Mouse (Mus musculus): ENCODE results near the gene Ankrd50. TPM values are rescaled to one million over a fixed set of nuclear protein-coding genes. Genes with fewer than 3 reads are reported as not detected.

Ankrd50 gene
- polyA plus RNA-seq, 1 experiment from 2014 or later, result 16.7 TPM

- Histone ChIP-seq H3K27ac (no peak overlapping the region), H3K4me1 (no peaks in the 10 kb centered on the region), H3K27me3 (ENCODE audit: low read depth, poor library complexity, severe bottlenecking) (no peaks in the 10 kb centered on the region), H3K4me3 (no peak overlapping the region), H3K9me3 (replicated peaks) (no peaks in the 10 kb centered on the region), H3K36me3 (no peaks in the 10 kb centered on the region)
- no peak for DNase-seq (ENCODE audit: low spot score)
- 97% methylated on average over 1 of the region's 1 CpGs for WGBS
These were observed 57.4 kb downstream of the Ankrd50 start for GRCm38 (mm10) chr3:38427200-38427599.

GRCm38 (mm10) chr3:38423966-38424365, 60.7 kb downstream of the Ankrd50 start:
- no peaks in the 10 kb centered on the region for H3K27me3 ChIP-seq (ENCODE audit: low read depth, poor library complexity, severe bottlenecking)
- H3K4me3 ChIP-seq, result no peak overlapping the region
- 87% methylated on average over 4 of the region's 4 CpGs for WGBS
- H3K27ac ChIP-seq, result no peak overlapping the region
- DNase-seq (ENCODE audit: low spot score), result no peak
- H3K9me3 ChIP-seq (replicated peaks), result no peaks in the 10 kb centered on the region
- no peaks in the 10 kb centered on the region for H3K36me3 ChIP-seq
- H3K4me1 ChIP-seq, result no peaks in the 10 kb centered on the region

GRCm38 (mm10) chr3:38419896-38420295, 64.7 kb downstream of the Ankrd50 start:
- Histone ChIP-seq H3K27ac (no peak overlapping the region), H3K9me3 (replicated peaks) (no peaks in the 10 kb centered on the region), H3K27me3 (ENCODE audit: low read depth, poor library complexity, severe bottlenecking) (no peaks in the 10 kb centered on the region), H3K4me1 (no peaks in the 10 kb centered on the region), H3K36me3 (no peaks in the 10 kb centered on the region), H3K4me3 (no peak overlapping the region)
- no peak for DNase-seq (ENCODE audit: low spot score)
- WGBS, result 86% methylated on average over 3 of the region's 3 CpGs

- 70% methylated on average over 3 of the region's 3 CpGs for WGBS
These were observed 69.2 kb downstream of the Ankrd50 start for GRCm38 (mm10) chr3:38415292-38415930.

More at GRCm38 (mm10) chr3:38415292-38415930, 69.2 kb downstream of the Ankrd50 start:
- DNase-seq (ENCODE audit: low spot score), result no peak
- no peaks in the 10 kb centered on the region for H3K36me3 ChIP-seq
- no peaks in the 10 kb centered on the region for H3K4me1 ChIP-seq
- H3K27me3 ChIP-seq (ENCODE audit: low read depth, poor library complexity, severe bottlenecking), result no peaks in the 10 kb centered on the region
- no peaks in the 10 kb centered on the region for H3K9me3 ChIP-seq (replicated peaks)
- H3K27ac ChIP-seq, result no peak overlapping the region
- H3K4me3 ChIP-seq, result no peak overlapping the region

Data from limb, embryonic 10.5 days (tissue).